Mouse (Mus musculus): ENCODE measurements around the gene Tm7sf3. TPM values are rescaled to one million over a fixed set of nuclear protein-coding genes. Genes with fewer than 3 reads are reported as not detected.

Tm7sf3 gene
- polyA plus RNA-seq, 1 experiment = 6.5 TPM

DNA sequence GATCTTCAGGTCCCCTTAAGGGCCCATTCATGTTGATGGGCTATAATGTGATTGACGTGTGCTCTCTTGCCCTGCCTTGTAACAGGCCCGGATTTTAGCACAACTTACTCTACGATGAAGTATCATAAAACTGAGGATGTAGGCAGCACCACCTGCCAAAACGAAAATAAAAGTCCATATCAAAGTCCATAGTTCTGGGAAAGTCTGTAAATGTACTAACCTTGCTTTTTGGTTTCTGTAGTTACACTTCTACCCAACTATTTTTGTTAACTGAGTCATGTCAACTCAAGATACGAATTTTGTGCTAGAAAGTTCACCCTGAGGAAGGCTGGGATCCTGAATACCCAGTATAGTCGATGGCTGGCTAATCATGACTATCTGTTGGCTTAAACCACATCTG lies 1.6 kb downstream of the Tm7sf3 start:
- no peaks in the 10 kb centered on the region for H3K27me3 ChIP-seq (ENCODE audit: control insufficient read depth, insufficient read depth, low read length)
- H3K27ac ChIP-seq (ENCODE audit: control insufficient read depth, insufficient read depth, low read depth, low read length) = no peak overlapping the region
- H3K4me1 ChIP-seq (ENCODE audit: control insufficient read depth, insufficient read depth, low read length) = peaks cover 6% of the 10 kb centered on the region; the same call in 1 of the 2 replicates
- no peak for TF ChIP-seq CTCF (IDR thresholded peaks at IDR 0.05; ENCODE audit: control insufficient read depth, insufficient read depth, insufficient replicate concordance, low read depth, low read length)
- H3K36me3 ChIP-seq (ENCODE audit: control insufficient read depth, insufficient read depth, low read length) = no peaks in the 10 kb centered on the region
- no peak overlapping the region for H3K4me3 ChIP-seq (ENCODE audit: control insufficient read depth, low read depth, low read length)

DNA sequence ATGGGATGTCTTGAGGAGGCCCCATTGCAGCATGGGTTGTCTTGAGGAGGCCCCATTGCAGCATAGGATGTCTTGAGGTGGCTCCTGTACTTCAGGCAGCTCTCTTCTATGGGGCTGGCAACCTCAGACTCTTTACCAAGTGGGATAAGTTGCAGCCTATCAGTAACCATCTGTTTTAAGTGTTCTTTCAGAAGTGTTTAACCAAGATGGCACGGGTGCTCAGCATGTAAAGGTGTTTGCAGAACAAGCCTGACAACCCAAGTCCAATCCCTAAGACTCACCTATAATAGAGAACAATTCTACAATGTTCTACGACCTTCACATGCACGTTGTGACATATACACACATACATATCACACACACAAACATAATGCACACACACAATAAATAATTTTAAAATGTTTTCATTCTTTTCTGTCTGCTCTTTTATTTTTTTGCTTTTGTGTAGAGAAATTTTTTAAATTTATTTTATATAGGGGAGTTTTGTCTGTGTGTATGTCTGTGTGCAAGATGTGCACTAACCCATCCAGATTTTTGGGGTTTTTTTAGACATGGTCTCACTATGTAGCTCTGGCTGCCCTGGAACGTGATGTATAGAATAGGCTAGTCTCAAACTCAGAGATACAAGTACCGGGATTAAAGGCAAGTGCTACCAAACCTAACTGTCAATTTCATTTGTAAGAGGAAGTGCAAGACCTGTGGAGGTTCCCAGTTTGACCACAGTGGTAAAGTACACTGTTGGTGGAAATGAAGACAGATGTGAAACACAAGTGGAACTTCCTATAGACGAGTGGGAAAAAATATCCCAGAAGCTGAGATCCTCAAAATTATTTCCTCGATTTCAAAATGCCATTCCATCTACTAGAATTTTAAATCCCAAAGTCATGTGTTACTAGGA lies 2.3 kb downstream of the Tm7sf3 start:
- TF ChIP-seq POLR2A (IDR thresholded peaks at IDR 0.05; ENCODE audit: control insufficient read depth, low read depth, low read length) = no peak
- no peak for TF ChIP-seq CTCF (IDR thresholded peaks at IDR 0.05; ENCODE audit: control insufficient read depth, insufficient read depth, insufficient replicate concordance, low read depth, low read length)
- Histone ChIP-seq H3K4me1 (ENCODE audit: control insufficient read depth, insufficient read depth, low read length) (peaks cover 6% of the 10 kb centered on the region; the same call in 1 of the 2 replicates), H3K4me3 (ENCODE audit: control insufficient read depth, low read depth, low read length) (no peak overlapping the region), H3K36me3 (ENCODE audit: control insufficient read depth, insufficient read depth, low read length) (no peaks in the 10 kb centered on the region), H3K27ac (ENCODE audit: control insufficient read depth, insufficient read depth, low read depth, low read length) (no peak overlapping the region), H3K27me3 (ENCODE audit: control insufficient read depth, insufficient read depth, low read length) (no peaks in the 10 kb centered on the region)

DNA sequence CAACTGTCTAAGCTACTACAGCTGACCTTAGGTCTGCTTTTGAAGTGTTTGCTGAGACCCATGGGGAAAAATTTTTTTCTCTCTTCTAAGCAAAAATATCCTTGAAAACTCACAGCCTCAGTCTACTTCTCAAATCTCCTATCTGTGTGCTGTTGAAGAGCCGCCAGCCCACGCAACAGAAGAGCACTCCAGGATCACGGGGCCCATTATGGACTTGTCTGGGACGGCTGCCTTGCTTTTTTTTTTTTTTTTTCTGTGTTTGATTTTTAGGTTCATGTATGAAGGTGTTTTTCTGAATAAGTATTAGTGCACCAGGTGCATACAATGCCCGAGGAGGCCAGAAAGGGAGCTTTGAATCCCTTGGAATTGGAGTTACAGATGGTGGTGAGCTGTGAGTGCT lies 6.1 kb downstream of the Tm7sf3 start:
- H3K27me3 ChIP-seq (ENCODE audit: control insufficient read depth, insufficient read depth, low read length) = no peaks in the 10 kb centered on the region
- H3K27ac ChIP-seq (ENCODE audit: control insufficient read depth, insufficient read depth, low read depth, low read length) = no peak overlapping the region
- no peak overlapping the region for H3K4me3 ChIP-seq (ENCODE audit: control insufficient read depth, low read depth, low read length)
- TF ChIP-seq CTCF (IDR thresholded peaks at IDR 0.05; ENCODE audit: control insufficient read depth, insufficient read depth, insufficient replicate concordance, low read depth, low read length) (no peak), POLR2A (IDR thresholded peaks at IDR 0.05; ENCODE audit: control insufficient read depth, low read depth, low read length) (no peak)
- no peaks in the 10 kb centered on the region for H3K36me3 ChIP-seq (ENCODE audit: control insufficient read depth, insufficient read depth, low read length)
- H3K4me1 ChIP-seq (ENCODE audit: control insufficient read depth, insufficient read depth, low read length) = peaks cover under 1% of the 10 kb centered on the region; the same call in 1 of the 2 replicates

DNA sequence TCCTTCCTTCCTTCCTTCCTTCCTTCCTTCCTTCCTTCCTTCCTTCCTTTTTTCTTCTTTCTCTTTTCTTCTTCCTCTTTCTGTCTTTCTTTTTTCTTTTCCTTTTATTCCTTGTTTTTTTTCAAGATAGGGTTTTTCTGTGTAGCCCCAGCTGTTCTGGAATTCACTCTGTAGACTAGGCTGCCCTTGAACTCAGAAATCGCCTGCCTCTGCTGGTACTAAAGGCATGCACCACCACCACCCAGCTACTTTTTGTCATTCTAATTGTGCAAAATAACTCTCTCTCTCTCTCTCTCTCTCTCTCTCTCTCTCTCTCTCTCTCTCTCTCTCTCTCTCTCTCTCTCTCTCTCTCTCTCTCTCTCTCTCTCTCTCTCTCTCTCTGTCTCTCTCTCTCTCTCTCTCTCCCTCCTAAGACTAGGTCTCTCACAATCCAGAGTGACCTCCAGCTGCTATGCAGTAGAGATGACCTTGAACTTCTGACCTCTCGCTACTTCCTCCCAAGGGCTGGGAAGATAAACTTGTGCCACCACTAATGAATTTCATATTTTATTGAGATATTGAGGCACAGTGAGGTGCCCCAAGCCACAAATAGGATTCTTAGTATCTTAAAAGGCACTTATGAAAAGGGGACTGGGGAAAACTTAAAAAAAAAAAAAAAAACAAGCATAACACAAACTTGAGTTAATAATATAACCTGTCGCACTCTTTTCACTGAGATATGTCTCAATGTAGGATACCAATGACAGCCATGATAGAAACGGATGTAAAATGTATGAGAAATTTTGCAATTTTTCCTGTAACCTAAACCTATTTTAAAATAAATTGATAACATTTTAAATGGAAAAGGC lies 7.6 kb downstream of the Tm7sf3 start:
- TF ChIP-seq POLR2A (IDR thresholded peaks at IDR 0.05; ENCODE audit: control insufficient read depth, low read depth, low read length) (no peak), CTCF (IDR thresholded peaks at IDR 0.05; ENCODE audit: control insufficient read depth, insufficient read depth, insufficient replicate concordance, low read depth, low read length) (no peak)
- Histone ChIP-seq H3K4me3 (ENCODE audit: control insufficient read depth, low read depth, low read length) (peak overlapping the region; percentile 92), H3K36me3 (ENCODE audit: control insufficient read depth, insufficient read depth, low read length) (no peaks in the 10 kb centered on the region), H3K4me1 (ENCODE audit: control insufficient read depth, insufficient read depth, low read length) (no peaks in the 10 kb centered on the region; the same call in 1 of the 2 replicates), H3K27ac (ENCODE audit: control insufficient read depth, insufficient read depth, low read depth, low read length) (peak overlapping the region; percentile 41; the same call in 1 of the 2 replicates), H3K27me3 (ENCODE audit: control insufficient read depth, insufficient read depth, low read length) (no peaks in the 10 kb centered on the region)

DNA sequence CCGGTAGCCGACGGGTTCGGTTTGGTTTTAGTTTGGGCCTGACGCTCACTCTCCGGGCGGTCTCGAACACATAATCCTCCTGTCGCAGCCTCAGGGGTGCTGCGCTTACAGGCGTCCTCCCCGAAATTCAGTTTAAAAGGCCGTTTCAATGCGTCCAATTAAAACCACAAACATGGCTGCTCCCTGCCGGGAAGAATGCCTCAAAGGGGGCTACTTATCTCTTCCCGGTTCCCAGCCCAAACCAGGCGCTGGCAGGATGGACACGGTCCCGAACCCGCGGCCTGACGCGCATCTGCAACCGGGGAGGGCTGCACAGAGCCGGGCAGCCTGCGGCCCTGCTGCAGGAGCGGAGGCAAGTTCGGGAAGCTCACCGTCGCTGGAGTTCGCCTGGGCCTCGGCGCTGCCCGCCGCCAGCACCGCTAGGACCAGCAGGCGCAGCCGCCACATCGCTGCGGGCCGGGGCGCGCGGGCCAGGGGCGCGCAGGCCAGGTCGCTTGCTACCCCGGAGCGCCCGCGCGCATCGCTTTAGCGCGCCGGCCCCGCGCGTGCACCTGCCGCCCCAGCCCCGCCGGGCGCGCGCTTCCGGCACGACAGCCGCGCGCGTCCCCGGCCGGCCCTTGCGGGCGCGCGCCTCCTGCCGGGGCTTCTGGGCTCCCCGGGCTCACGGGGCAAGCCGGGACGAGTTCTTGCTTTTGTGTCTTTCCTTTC lies 8.5 kb downstream of the Tm7sf3 start:
- no peaks in the 10 kb centered on the region for H3K27me3 ChIP-seq (ENCODE audit: control insufficient read depth, insufficient read depth, low read length)

DNA sequence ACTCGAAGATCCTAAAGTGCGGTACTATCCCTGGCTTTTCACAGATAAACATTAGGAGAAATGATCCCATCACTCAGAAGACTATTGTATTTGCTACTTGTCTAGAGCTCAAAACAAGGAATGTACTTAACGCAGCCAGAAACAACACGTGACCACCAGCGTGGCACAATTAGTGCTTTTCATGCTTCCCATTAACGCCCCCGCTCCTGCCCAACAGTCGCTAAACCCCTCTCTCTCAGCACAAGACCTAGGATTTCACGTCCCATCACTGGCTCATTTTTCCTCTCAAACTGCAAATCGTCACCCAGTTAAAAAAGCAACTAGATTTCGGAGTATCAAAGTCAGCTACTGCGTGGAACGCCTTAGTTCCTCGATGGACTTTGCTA lies 9.0 kb downstream of the Tm7sf3 start:
- H3K27me3 ChIP-seq (ENCODE audit: control insufficient read depth, insufficient read depth, low read length) = no peaks in the 10 kb centered on the region
- TF ChIP-seq CTCF (IDR thresholded peaks at IDR 0.05; ENCODE audit: control insufficient read depth, insufficient read depth, insufficient replicate concordance, low read depth, low read length) (no peak), POLR2A (IDR thresholded peaks at IDR 0.05; ENCODE audit: control insufficient read depth, low read depth, low read length) (no peak)
- H3K27ac ChIP-seq (ENCODE audit: control insufficient read depth, insufficient read depth, low read depth, low read length) = peak overlapping the region; percentile 32
- H3K36me3 ChIP-seq (ENCODE audit: control insufficient read depth, insufficient read depth, low read length) = no peaks in the 10 kb centered on the region
- no peaks in the 10 kb centered on the region; the same call in 1 of the 2 replicates for H3K4me1 ChIP-seq (ENCODE audit: control insufficient read depth, insufficient read depth, low read length)
- peak overlapping the region; percentile 92 for H3K4me3 ChIP-seq (ENCODE audit: control insufficient read depth, low read depth, low read length)

More for the DNA sequence above, 8.5 kb downstream of the Tm7sf3 start:
- Histone ChIP-seq H3K4me1 (ENCODE audit: control insufficient read depth, insufficient read depth, low read length) (no peaks in the 10 kb centered on the region; the same call in 1 of the 2 replicates), H3K27ac (ENCODE audit: control insufficient read depth, insufficient read depth, low read depth, low read length) (peak overlapping the region; percentile 41), H3K4me3 (ENCODE audit: control insufficient read depth, low read depth, low read length) (peak overlapping the region; percentile 92), H3K36me3 (ENCODE audit: control insufficient read depth, insufficient read depth, low read length) (no peaks in the 10 kb centered on the region)
- TF ChIP-seq POLR2A (IDR thresholded peaks at IDR 0.05; ENCODE audit: control insufficient read depth, low read depth, low read length) (peak; percentile 51; the same call in 1 of the 2 replicates), CTCF (IDR thresholded peaks at IDR 0.05; ENCODE audit: control insufficient read depth, insufficient read depth, insufficient replicate concordance, low read depth, low read length) (no peak)
